8 mouse cellular contexts compared by ENCODE assay signal in the genomic region with DNA sequence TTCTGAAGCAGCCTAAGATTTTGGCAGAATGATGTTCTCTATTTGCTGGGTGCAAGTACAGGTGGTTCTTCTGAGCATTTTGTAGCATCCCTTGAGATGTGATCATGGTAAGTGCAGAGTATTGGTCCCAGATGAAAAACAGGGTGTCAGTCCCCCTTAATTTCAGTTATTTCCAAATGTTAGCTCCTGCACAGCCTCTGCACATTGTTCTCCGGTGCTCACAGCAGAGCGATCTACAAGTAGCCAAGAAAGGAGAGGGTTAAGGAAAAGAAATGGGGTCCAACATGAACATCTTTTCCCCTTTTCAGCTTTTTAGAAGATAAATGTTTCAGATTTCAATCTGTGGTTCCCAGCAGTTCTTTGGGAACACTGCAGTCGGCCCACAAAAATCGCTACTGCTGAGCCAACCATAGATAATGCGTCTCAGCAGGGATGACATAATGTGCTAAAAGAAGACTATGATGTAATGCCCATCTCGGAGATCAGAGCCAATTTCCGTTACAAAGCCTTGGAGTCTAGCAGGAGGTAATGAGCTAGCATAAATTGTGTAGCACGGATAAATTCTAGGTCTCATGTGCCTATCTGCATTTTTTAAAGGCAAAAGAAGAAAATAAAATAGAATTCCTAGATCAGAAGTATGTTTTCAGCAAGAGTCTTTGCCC.
DNase-seq lines count a peak whose midpoint lies in the region; ATAC-seq and TF ChIP-seq lines count a peak whose summit lies in the region.

No protein-coding gene starts in this region.

- H3K27ac ChIP-seq in cerebellum, adult 2 months (ENCODE audit: insufficient read depth, low read length) = peak overlapping the region; percentile 95
- H3K27ac ChIP-seq in intestine, embryonic 15.5 days = no peak overlapping the region
- no peak overlapping the region for H3K27ac ChIP-seq in stomach, embryonic 14.5 days (ENCODE audit: low read length)

- H3K4me3 ChIP-seq in cerebellum, adult 2 months (replicated peaks; ENCODE audit: insufficient read depth, low read depth, low read length) = no peak overlapping the region
- no peak overlapping the region for H3K4me3 ChIP-seq in intestine, embryonic 15.5 days (replicated peaks)
- no peak overlapping the region for H3K4me3 ChIP-seq in stomach, embryonic 14.5 days (ENCODE audit: low read depth, low read length)

- H3K27me3 ChIP-seq in cerebellum, adult 2 months (ENCODE audit: control insufficient read depth, insufficient read depth, low read length) = no peaks in the 10 kb centered on the region
- no peaks in the 10 kb centered on the region for H3K27me3 ChIP-seq in intestine, embryonic 15.5 days (replicated peaks)
- H3K27me3 ChIP-seq in stomach, embryonic 14.5 days (ENCODE audit: control insufficient read depth, insufficient read depth, low read length) = no peaks in the 10 kb centered on the region

- no peaks in the 10 kb centered on the region for H3K9me3 ChIP-seq in intestine, embryonic 15.5 days
- no peaks in the 10 kb centered on the region for H3K9me3 ChIP-seq in stomach, embryonic 14.5 days (ENCODE audit: control insufficient read depth, low read depth, low read length)

- no peaks in the 10 kb centered on the region for H3K36me3 ChIP-seq in intestine, embryonic 15.5 days
- no peaks in the 10 kb centered on the region for H3K36me3 ChIP-seq in stomach, embryonic 14.5 days (ENCODE audit: control insufficient read depth, insufficient read depth, low read length)

- H3K4me2 ChIP-seq in intestine, embryonic 15.5 days (replicated peaks) = no peak overlapping the region
- no peak overlapping the region for H3K4me2 ChIP-seq in stomach, embryonic 14.5 days (replicated peaks; ENCODE audit: low read depth, low read length)

- ATAC-seq in intestine, embryonic 15.5 days = peak; percentile 72
- ATAC-seq in stomach, embryonic 14.5 days (ENCODE audit: insufficient number of reproducible peaks, insufficient read depth, low FRiP score, low read depth) = 0 out of 2 replicates have a peak, but pooled peaks have one; percentile 49

- peak; percentile 27; the same call in 1 of the 2 replicates for TF ChIP-seq POLR2A in cerebellum, adult 2 months (IDR thresholded peaks at IDR 0.05; ENCODE audit: borderline replicate concordance, insufficient read depth, low read length)

- peak; percentile 34 for DNase-seq in kidney, adult 9 months
- DNase-seq in kidney, postnatal 4 days = no peak
- DNase-seq in cerebellum, adult 2 months = peak; percentile 76 to 96
- peak; percentile 37 for DNase-seq in gastrocnemius, postnatal 25 days
- peak; percentile 75 for DNase-seq in lung, postnatal 10 days
- no peak for DNase-seq in ovary, postnatal 36 days (ENCODE audit: low spot score)

- whole genome bisulfite sequencing in cerebellum, adult 2 months = 3% methylated on average over 8 of the region's 8 CpGs
- 47% methylated on average over 8 of the region's 8 CpGs for WGBS in intestine, embryonic 15.5 days
- 50% methylated on average over 8 of the region's 8 CpGs for WGBS in stomach, embryonic 14.5 days

- peaks cover 31% of the 10 kb centered on the region for H3K4me1 ChIP-seq in cerebellum, adult 2 months (ENCODE audit: control insufficient read depth, insufficient read depth, low read length)
- 0 out of 2 replicates have a peak, but pooled peaks cover 5% of the 10 kb centered on the region for H3K4me1 ChIP-seq in intestine, embryonic 15.5 days (replicated peaks)
- peaks cover 4% of the 10 kb centered on the region; the same call in 1 of the 2 replicates for H3K4me1 ChIP-seq in stomach, embryonic 14.5 days (ENCODE audit: control insufficient read depth, insufficient read depth, low read length)

- H3K9ac ChIP-seq in intestine, embryonic 15.5 days = no peak overlapping the region
- H3K9ac ChIP-seq in stomach, embryonic 14.5 days (replicated peaks; ENCODE audit: low read depth, low read length) = no peak overlapping the region

- TF ChIP-seq CTCF in cerebellum, adult 2 months (IDR thresholded peaks at IDR 0.05; ENCODE audit: borderline replicate concordance, insufficient read depth, low read depth, low read length) = no peak

Comparison
In these comparisons a context has a peak if more than half of its experiments do, and no peak if none do; other contexts are left out.
1. DNase-seq: peak in kidney, adult 9 months (single experiment), cerebellum, adult 2 months (2 of 2), gastrocnemius, postnatal 25 days (single experiment) and lung, postnatal 10 days (single experiment); none in kidney, postnatal 4 days (0 of 2) and ovary, postnatal 36 days (single experiment).